Mouse (Mus musculus) neural tube, embryonic 15.5 days (tissue): ENCODE data around the gene Sash1. TPM values are rescaled to one million over a fixed set of nuclear protein-coding genes. Genes with fewer than 3 reads are reported as not detected.

ENCODE experiments used
- ATAC-seq: fragments of 200-750 bp; cut with Nextera tagmentation; 2 replicates; pipeline ENCODE4 v1.8.0; 2017; ENCODE audit warnings: mild to moderate bottlenecking, moderate TSS enrichment, moderate library complexity; ENCODE audit not compliant: low FRiP score
- H3K27ac ChIP-seq: fragments of 300-500 bp; sonication (generic); replicated peaks from 2 replicates; pipeline ENCODE4 v1.5.1; 2015; ENCODE audit warnings: mild to moderate bottlenecking, inconsistent platforms
- H3K27me3 ChIP-seq: fragments of 300-500 bp; sonication (generic); replicated peaks from 2 replicates; pipeline ENCODE4 v1.6.1; 2015; ENCODE audit warnings: inconsistent platforms
- H3K36me3 ChIP-seq: fragments of 300-500 bp; sonication (generic); 2 replicates; pipeline ENCODE4 v1.6.1; 2015; ENCODE audit warnings: inconsistent platforms
- H3K4me1 ChIP-seq: fragments of 300-500 bp; sonication (generic); 2 replicates; pipeline ENCODE4 v1.6.1; 2015; ENCODE audit warnings: inconsistent platforms
- H3K4me2 ChIP-seq: fragments of 300-500 bp; sonication (generic); 2 replicates; pipeline ENCODE4 v1.6.1; 2015; ENCODE audit warnings: inconsistent platforms, mild to moderate bottlenecking, moderate library complexity
- H3K4me3 ChIP-seq: fragments of 300-500 bp; sonication (generic); replicated peaks from 2 replicates; pipeline ENCODE4 v1.5.1; 2015; ENCODE audit warnings: mild to moderate bottlenecking, inconsistent platforms
- H3K9ac ChIP-seq: fragments of 300-500 bp; sonication (generic); replicated peaks from 2 replicates; pipeline ENCODE4 v1.6.1; 2015; ENCODE audit warnings: mild to moderate bottlenecking, inconsistent platforms
- H3K9me3 ChIP-seq: fragments of 300-500 bp; sonication (generic); replicated peaks from 2 replicates; pipeline ENCODE4 v1.6.1; 2016; ENCODE audit warnings: inconsistent platforms
- WGBS: fragments of 180-500 bp; shearing (Covaris S2); methylation state at CpG from one replicate; pipeline ENCODE4 v1.1.7; 2015; ENCODE audit warnings: mixed read lengths; 5-methylcytosine and 5-hydroxymethylcytosine counted together
- polyA plus RNA-seq: library from polyadenylated mRNA; unstranded; fragments of >200 nt; fragmentation: Nextera tagmentation; extraction: Ambion mirVana; gene quantifications from 2 replicates; pipeline ENCODE4 v1.2.1, GENCODE M21; 2015

The Sash1 gene
- polyA plus RNA-seq, 1 experiment from 2014 or later = 2.5 TPM

DNA sequence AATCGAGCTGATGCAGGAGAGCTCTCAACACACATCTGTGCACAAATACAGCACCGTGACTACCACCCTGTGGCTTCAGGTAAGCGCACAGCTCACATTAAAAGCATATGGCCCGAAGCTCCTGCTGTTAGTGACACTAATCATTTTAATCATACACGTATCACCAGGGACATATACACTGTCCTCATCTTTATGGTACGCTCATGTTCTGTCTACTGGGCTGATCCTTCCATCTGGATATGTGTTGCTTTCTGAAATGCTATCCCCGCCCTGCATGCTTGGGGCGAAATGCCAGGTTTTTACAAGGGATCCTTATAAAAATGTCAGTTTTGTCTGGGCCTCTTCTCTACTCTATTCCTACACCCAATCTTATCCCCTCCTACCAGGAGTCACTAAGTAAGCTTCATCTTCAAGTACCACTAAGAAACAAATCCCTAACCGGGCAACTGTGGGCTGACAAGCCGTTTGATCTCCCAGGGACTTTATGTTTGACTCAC, 103.9 kb downstream of the Sash1 start:
- no peak overlapping the region for H3K9ac ChIP-seq
- H3K4me1 ChIP-seq = 0 out of 2 replicates have a peak, but pooled peaks cover 4% of the 10 kb centered on the region
- H3K27ac ChIP-seq = no peak overlapping the region
- H3K4me3 ChIP-seq = no peak overlapping the region
- H3K4me2 ChIP-seq = no peak overlapping the region
- no peaks in the 10 kb centered on the region for H3K9me3 ChIP-seq
- no peak; the same call in 1 of the 2 replicates for ATAC-seq
- 78% methylated on average over 10 of the region's 10 CpGs for WGBS
- no peaks in the 10 kb centered on the region for H3K27me3 ChIP-seq
- H3K36me3 ChIP-seq = no peaks in the 10 kb centered on the region

- Histone ChIP-seq H3K4me3 (no peak overlapping the region), H3K27ac (no peak overlapping the region), H3K9me3 (no peaks in the 10 kb centered on the region), H3K4me2 (no peak overlapping the region), H3K27me3 (no peaks in the 10 kb centered on the region), H3K4me1 (no peaks in the 10 kb centered on the region), H3K36me3 (no peaks in the 10 kb centered on the region), H3K9ac (no peak overlapping the region)
- no peak for ATAC-seq
- 95% methylated on average over 4 of the region's 4 CpGs for WGBS
These were observed 106.0 kb downstream of the Sash1 start for GRCm38 (mm10) chr10:8779842-8780241.

- no peaks in the 10 kb centered on the region for H3K36me3 ChIP-seq
- H3K4me3 ChIP-seq = no peak overlapping the region
- no peak for ATAC-seq
- H3K27ac ChIP-seq = no peak overlapping the region
- 91% methylated on average over 7 of the region's 7 CpGs for WGBS
- no peak overlapping the region for H3K9ac ChIP-seq
- H3K4me1 ChIP-seq = no peaks in the 10 kb centered on the region
- H3K4me2 ChIP-seq = no peak overlapping the region
- H3K9me3 ChIP-seq = no peaks in the 10 kb centered on the region
- no peaks in the 10 kb centered on the region for H3K27me3 ChIP-seq
These were observed 107.0 kb downstream of the Sash1 start for GRCm38 (mm10) chr10:8778845-8779244.

GRCm38 (mm10) chr10:8777552-8778253, 108.2 kb downstream of the Sash1 start:
- no peaks in the 10 kb centered on the region for H3K36me3 ChIP-seq
- H3K9me3 ChIP-seq = no peaks in the 10 kb centered on the region
- ATAC-seq = no peak
- no peak overlapping the region for H3K9ac ChIP-seq
- no peaks in the 10 kb centered on the region for H3K27me3 ChIP-seq
- no peak overlapping the region for H3K4me3 ChIP-seq
- H3K27ac ChIP-seq = no peak overlapping the region
- no peak overlapping the region for H3K4me2 ChIP-seq
- 87% methylated on average over 12 of the region's 12 CpGs for WGBS
- no peaks in the 10 kb centered on the region for H3K4me1 ChIP-seq

DNA sequence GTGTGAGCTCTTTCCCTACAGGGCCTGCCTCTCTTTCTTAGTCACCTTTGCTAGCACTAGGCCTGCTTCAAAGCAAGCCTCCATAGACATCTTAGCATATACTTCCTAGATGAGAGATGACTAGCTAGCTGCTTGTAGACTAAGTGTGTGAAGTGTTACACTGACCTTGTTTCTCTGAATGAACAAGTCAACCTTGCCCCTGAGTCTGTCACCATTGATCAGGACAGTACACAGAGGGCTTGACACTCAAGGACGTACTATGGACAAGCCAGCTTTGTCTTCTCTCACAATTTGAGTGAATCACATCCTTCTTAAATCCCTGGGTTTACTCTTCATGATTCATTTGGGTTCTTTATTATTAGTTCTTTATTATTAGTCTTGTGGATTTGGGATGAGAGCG, 109.1 kb downstream of the Sash1 start:
- Histone ChIP-seq H3K27ac (no peak overlapping the region), H3K36me3 (no peaks in the 10 kb centered on the region), H3K4me3 (no peak overlapping the region), H3K4me1 (no peaks in the 10 kb centered on the region), H3K9ac (no peak overlapping the region), H3K9me3 (no peaks in the 10 kb centered on the region), H3K27me3 (no peaks in the 10 kb centered on the region), H3K4me2 (no peak overlapping the region)
- no peak for ATAC-seq
- 93% methylated on average over 2 of the region's 2 CpGs for WGBS

- Histone ChIP-seq H3K4me3 (no peak overlapping the region), H3K9me3 (no peaks in the 10 kb centered on the region), H3K27me3 (no peaks in the 10 kb centered on the region), H3K4me2 (no peak overlapping the region), H3K9ac (no peak overlapping the region), H3K36me3 (no peaks in the 10 kb centered on the region), H3K27ac (no peak overlapping the region), H3K4me1 (no peaks in the 10 kb centered on the region)
- WGBS = 75% methylated on average over 2 of the region's 2 CpGs
- no peak for ATAC-seq
These were observed 110.1 kb downstream of the Sash1 start for GRCm38 (mm10) chr10:8775794-8776193.

DNA sequence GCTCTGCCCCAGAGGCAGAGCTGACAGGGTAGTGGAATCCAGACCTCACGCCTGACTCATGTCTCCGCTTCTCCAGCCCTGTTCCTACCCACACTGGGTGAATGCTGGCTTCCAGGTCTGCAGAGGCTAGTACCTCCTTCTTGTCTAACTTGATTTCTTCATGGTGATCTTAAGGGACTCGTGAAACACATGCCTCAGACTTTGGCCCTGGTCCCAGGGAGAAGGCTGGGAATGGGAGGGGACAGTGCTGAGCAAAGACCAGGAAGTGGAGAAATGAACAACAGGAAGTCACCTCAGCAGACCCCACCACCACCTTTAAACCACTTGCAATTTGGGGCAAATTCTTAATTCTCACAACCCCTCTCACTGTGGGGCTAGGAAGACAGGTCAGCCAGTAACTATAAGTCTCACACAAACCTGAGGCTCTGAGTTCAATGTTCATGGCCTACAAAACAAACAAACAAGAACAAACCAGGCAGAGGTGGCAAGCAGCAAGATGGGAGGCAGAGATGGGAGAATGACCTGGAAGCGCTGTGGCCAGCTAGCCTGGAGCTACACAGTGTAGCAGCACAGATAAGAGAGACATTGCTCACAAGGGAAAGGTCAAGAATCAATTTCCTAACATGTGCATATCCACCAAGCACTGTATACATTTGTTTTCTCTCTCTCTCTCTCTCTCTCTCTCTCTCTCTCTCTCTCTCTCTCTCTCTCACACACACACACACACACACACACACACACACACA, 113.2 kb downstream of the Sash1 start:
- H3K4me1 ChIP-seq = no peaks in the 10 kb centered on the region
- no peaks in the 10 kb centered on the region for H3K27me3 ChIP-seq
- H3K4me3 ChIP-seq = no peak overlapping the region
- no peak for ATAC-seq
- no peak overlapping the region for H3K4me2 ChIP-seq
- H3K9ac ChIP-seq = no peak overlapping the region
- no peak overlapping the region for H3K27ac ChIP-seq
- no peaks in the 10 kb centered on the region for H3K9me3 ChIP-seq
- H3K36me3 ChIP-seq = 0 out of 2 replicates have a peak, but pooled peaks cover 2% of the 10 kb centered on the region
- WGBS = 87% methylated on average over 4 of the region's 4 CpGs

DNA sequence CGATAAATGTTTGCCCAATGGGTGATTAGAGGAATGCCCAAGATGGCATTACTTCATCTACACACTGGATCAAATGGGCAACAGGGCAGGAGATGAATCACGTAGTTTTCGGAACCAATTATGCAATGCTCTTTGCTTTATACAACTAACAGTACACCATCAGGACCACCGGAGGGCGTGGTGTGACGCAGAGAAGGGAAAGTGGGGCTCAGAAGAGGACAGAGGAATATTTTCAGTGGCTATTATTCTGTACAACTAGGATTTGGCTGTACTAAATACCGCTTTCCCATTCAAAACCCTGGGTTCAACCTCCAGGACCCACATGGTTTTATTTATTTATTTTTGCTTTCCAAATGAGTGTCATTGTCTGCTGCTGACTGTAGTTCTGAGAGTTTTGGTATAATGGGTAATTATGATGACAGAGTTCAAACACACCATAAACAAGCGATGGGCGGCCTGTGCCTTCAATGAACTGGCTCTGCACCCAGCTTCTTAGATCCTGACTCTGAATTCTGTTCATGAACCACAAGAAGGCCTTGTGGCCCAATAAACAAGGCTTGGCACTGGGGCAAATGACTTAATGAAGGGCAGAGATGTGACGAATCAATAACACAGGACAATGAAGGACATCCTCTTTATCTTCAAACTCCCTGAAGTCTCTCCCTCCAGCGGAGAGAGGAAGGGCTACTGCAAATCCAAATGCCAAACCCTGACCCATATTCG, 114.8 kb downstream of the Sash1 start:
- no peaks in the 10 kb centered on the region for H3K27me3 ChIP-seq
- no peak overlapping the region for H3K9ac ChIP-seq
- no peak overlapping the region for H3K4me3 ChIP-seq
- H3K36me3 ChIP-seq = 0 out of 2 replicates have a peak, but pooled peaks cover 2% of the 10 kb centered on the region
- no peak for ATAC-seq
- H3K9me3 ChIP-seq = no peaks in the 10 kb centered on the region
- 90% methylated on average over 12 of the region's 12 CpGs for WGBS
- H3K4me2 ChIP-seq = no peak overlapping the region
- no peaks in the 10 kb centered on the region for H3K4me1 ChIP-seq
- H3K27ac ChIP-seq = no peak overlapping the region

- no peak for ATAC-seq
- Histone ChIP-seq H3K27me3 (no peaks in the 10 kb centered on the region), H3K9ac (no peak overlapping the region), H3K27ac (no peak overlapping the region), H3K36me3 (0 out of 2 replicates have a peak, but pooled peaks cover 2% of the 10 kb centered on the region), H3K9me3 (no peaks in the 10 kb centered on the region), H3K4me2 (no peak overlapping the region), H3K4me1 (no peaks in the 10 kb centered on the region), H3K4me3 (no peak overlapping the region)
- 92% methylated on average over 8 of the region's 8 CpGs for WGBS
These were observed 117.2 kb downstream of the Sash1 start for GRCm38 (mm10) chr10:8768654-8769053.

DNA sequence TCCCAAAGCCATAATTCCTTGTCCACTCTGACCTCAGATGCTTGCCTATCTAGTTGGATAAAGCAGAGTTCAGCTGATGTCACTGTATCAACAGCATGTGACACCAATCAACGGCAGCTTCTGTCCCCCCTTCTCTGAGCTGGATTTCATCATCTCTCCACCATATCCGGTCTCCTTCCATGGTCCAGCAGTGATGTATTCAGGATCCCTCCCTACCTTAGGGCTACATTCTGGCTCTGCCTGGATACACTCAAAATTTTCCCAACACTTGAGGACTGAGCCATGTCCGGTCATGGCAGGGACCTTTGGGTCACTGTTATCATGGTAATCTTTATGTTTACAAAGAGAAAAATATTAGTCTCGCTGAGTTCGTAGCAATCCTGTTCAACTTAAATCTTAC, 118.5 kb downstream of the Sash1 start:
- Histone ChIP-seq H3K4me2 (no peak overlapping the region), H3K27me3 (no peaks in the 10 kb centered on the region), H3K9ac (no peak overlapping the region), H3K27ac (no peak overlapping the region), H3K36me3 (0 out of 2 replicates have a peak, but pooled peaks cover 2% of the 10 kb centered on the region), H3K9me3 (no peaks in the 10 kb centered on the region), H3K4me1 (peaks cover 7% of the 10 kb centered on the region), H3K4me3 (no peak overlapping the region)
- WGBS = 90% methylated on average over 5 of the region's 5 CpGs
- no peak for ATAC-seq

DNA sequence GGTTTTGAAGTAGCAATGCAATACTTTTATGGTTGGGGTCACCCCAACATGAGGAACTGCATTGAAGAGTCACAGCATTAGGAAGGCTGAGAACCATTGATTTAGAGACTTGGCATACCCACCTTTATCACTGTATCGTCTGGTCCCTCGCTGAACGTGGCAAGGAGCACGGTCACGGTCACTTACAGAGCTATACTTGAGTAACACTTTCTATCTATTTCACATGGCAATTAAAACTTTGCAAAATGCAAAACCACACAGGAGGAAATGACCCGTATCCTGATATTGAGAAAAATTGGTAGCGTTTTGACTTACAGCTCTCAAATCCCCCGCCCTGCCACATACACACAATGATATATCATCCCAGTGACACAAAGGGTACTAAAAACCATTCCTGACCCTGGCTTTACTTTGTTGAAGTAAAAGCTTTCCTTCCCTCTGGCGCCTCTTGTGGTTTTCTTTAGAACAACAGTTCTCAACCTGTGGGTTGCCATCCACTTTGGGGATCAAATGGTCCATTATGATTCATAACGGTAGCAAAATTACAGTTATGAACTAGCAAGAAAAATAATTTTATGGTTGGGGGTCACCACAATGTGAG, 119.8 kb downstream of the Sash1 start:
- Histone ChIP-seq H3K4me1 (peaks cover 20% of the 10 kb centered on the region), H3K4me2 (no peak overlapping the region), H3K36me3 (0 out of 2 replicates have a peak, but pooled peaks cover 2% of the 10 kb centered on the region), H3K9me3 (no peaks in the 10 kb centered on the region), H3K27me3 (no peaks in the 10 kb centered on the region), H3K9ac (no peak overlapping the region), H3K4me3 (no peak overlapping the region), H3K27ac (no peak overlapping the region)
- no peak for ATAC-seq
- 69% methylated on average over 10 of the region's 10 CpGs for WGBS
